Mouse (Mus musculus) neural tube, embryonic 13.5 days (tissue): ENCODE measurements around the gene Hjurp. TPM values are rescaled to one million over a fixed set of nuclear protein-coding genes. Genes with fewer than 3 reads are reported as not detected.
A peak's percentile ranks its signal among the peaks of the same experiment; 100 is the strongest.

Source experiments
- ATAC-seq: fragments of 200-750 bp; cut with Nextera tagmentation; 2 replicates; pipeline ENCODE4 v1.8.0; 2017; ENCODE audit warnings: low read depth, mild to moderate bottlenecking, moderate TSS enrichment, moderate library complexity
- H3K27ac ChIP-seq: fragments of 300-500 bp; sonication (generic); replicated peaks from 2 replicates; pipeline ENCODE4 v1.5.1; 2015; ENCODE audit warnings: moderate library complexity, mild to moderate bottlenecking, inconsistent platforms
- H3K27me3 ChIP-seq: fragments of 300-500 bp; sonication (generic); 2 replicates; pipeline ENCODE4 v1.6.1; 2015; ENCODE audit warnings: mild to moderate bottlenecking, inconsistent platforms
- H3K36me3 ChIP-seq: fragments of 300-500 bp; sonication (generic); 2 replicates; pipeline ENCODE4 v1.6.1; 2015; ENCODE audit warnings: mild to moderate bottlenecking, inconsistent platforms
- H3K4me1 ChIP-seq: fragments of 300-500 bp; sonication (generic); replicated peaks from 2 replicates; pipeline ENCODE4 v1.6.1; 2015; ENCODE audit warnings: inconsistent platforms
- H3K4me2 ChIP-seq: fragments of 300-500 bp; sonication (generic); 2 replicates; pipeline ENCODE4 v1.6.1; 2015; ENCODE audit warnings: inconsistent platforms, mild to moderate bottlenecking, moderate library complexity
- H3K4me3 ChIP-seq: fragments of 300-500 bp; sonication (generic); 2 replicates; pipeline ENCODE4 v1.5.1; 2015; ENCODE audit warnings: mild to moderate bottlenecking, inconsistent platforms
- H3K9ac ChIP-seq: fragments of 300-500 bp; sonication (generic); 2 replicates; pipeline ENCODE4 v1.6.1; 2015; ENCODE audit warnings: moderate library complexity, mild to moderate bottlenecking, inconsistent platforms
- H3K9me3 ChIP-seq: fragments of 300-500 bp; sonication (generic); 2 replicates; pipeline ENCODE4 v1.6.1; 2016; ENCODE audit warnings: inconsistent platforms
- WGBS: fragments of 180-500 bp; shearing (Covaris S2); methylation state at CpG from one replicate; pipeline ENCODE4 v1.1.7; 2015; 5-methylcytosine and 5-hydroxymethylcytosine counted together
- polyA plus RNA-seq: library from polyadenylated mRNA; unstranded; fragments of >200 nt; fragmentation: Nextera tagmentation; extraction: Ambion mirVana; gene quantifications from 2 replicates; pipeline ENCODE4 v1.2.1, GENCODE M21; 2015

The Hjurp gene
- polyA plus RNA-seq, 1 experiment from 2014 or later, result 69.9 TPM

DNA sequence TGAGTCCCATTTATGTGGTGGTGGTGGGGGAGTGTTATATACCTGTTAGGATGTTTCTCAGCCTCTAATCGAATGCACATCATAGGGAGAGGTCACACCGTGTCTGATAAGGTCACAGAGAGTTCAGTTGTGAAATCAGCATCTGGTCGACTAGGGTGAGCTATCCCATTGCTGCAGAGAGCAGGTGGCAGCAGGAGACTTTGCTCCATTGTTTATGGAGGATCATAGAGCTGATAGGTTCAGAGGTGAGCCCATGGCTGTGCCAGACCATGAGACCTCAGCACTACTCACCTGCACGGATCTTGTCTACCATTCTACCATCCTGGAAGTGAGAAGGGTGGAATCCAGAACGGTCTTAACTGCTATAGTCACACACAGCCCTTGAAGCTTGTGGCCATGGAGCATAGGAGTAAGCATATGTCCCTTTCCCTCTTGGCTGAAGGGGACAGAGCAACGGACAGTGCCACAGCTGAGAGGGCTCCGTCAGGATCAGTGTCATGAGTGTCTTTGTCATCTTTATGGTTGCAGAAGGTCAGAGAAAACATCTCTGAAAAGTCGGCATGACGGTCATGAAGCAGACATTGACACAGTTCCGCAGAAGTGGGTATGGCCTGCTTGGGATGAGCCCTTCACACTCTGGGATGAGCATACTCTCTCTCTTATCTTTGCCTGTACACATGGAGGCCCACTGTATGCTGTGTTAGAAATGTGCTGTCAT lies 7.0 kb upstream of the Hjurp start:
- ATAC-seq, result no peak
- Histone ChIP-seq H3K36me3 (no peaks in the 10 kb centered on the region), H3K9ac (no peak overlapping the region), H3K27ac (no peak overlapping the region), H3K4me3 (no peak overlapping the region), H3K4me2 (no peak overlapping the region), H3K4me1 (no peaks in the 10 kb centered on the region), H3K9me3 (peaks cover 68% of the 10 kb centered on the region), H3K27me3 (no peaks in the 10 kb centered on the region)
- 60% methylated on average over 10 of the region's 10 CpGs for WGBS

- WGBS, result 80% methylated on average over 15 of the region's 15 CpGs
- Histone ChIP-seq H3K4me2 (no peak overlapping the region), H3K27ac (no peak overlapping the region), H3K36me3 (no peaks in the 10 kb centered on the region), H3K27me3 (no peaks in the 10 kb centered on the region), H3K9ac (no peak overlapping the region), H3K4me3 (no peak overlapping the region), H3K9me3 (peaks cover 66% of the 10 kb centered on the region), H3K4me1 (no peaks in the 10 kb centered on the region)
- ATAC-seq, result no peak
These were observed 6.2 kb upstream of the Hjurp start for GRCm38 (mm10) chr1:88283376-88284227.

DNA sequence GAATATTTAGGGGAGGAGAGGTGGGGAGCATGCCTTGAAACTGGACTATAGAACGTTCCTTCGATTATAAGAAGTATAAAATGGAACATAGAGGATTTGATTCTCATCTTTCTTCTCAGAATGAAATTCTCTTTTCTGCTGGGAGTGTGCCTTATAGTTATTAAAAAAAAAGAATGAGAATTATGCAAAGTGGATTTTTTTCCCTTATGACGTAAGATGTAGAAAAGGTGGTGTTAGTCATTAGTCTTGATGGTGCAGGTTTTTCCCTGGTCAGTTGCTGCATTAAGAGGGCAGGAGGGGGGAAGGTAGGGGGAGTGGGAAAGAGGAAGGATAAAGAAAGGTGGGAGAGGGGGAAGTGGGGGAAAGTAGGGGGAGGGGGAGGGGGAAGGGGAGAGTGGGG lies 4.9 kb upstream of the Hjurp start:
- H3K4me1 ChIP-seq, result peaks cover 7% of the 10 kb centered on the region; the same call in 1 of the 2 replicates
- peaks cover 53% of the 10 kb centered on the region for H3K9me3 ChIP-seq
- H3K4me3 ChIP-seq, result no peak overlapping the region
- H3K36me3 ChIP-seq, result no peaks in the 10 kb centered on the region
- 58% methylated on average over 3 of the region's 3 CpGs for WGBS
- H3K9ac ChIP-seq, result no peak overlapping the region
- H3K4me2 ChIP-seq, result no peak overlapping the region
- H3K27me3 ChIP-seq, result no peaks in the 10 kb centered on the region
- no peak overlapping the region for H3K27ac ChIP-seq
- no peak for ATAC-seq

GRCm38 (mm10) chr1:88280006-88280690 lies 2.7 kb upstream of the Hjurp start:
- peaks cover 26% of the 10 kb centered on the region for H3K4me1 ChIP-seq
- H3K27ac ChIP-seq, result no peak overlapping the region
- WGBS, result 74% methylated on average over 15 of the region's 15 CpGs
- peaks cover 7% of the 10 kb centered on the region; the same call in 1 of the 2 replicates for H3K36me3 ChIP-seq
- no peak overlapping the region for H3K4me3 ChIP-seq
- peaks cover 32% of the 10 kb centered on the region for H3K9me3 ChIP-seq
- no peak for ATAC-seq
- H3K4me2 ChIP-seq, result no peak overlapping the region
- H3K9ac ChIP-seq, result no peak overlapping the region
- H3K27me3 ChIP-seq, result no peaks in the 10 kb centered on the region

DNA sequence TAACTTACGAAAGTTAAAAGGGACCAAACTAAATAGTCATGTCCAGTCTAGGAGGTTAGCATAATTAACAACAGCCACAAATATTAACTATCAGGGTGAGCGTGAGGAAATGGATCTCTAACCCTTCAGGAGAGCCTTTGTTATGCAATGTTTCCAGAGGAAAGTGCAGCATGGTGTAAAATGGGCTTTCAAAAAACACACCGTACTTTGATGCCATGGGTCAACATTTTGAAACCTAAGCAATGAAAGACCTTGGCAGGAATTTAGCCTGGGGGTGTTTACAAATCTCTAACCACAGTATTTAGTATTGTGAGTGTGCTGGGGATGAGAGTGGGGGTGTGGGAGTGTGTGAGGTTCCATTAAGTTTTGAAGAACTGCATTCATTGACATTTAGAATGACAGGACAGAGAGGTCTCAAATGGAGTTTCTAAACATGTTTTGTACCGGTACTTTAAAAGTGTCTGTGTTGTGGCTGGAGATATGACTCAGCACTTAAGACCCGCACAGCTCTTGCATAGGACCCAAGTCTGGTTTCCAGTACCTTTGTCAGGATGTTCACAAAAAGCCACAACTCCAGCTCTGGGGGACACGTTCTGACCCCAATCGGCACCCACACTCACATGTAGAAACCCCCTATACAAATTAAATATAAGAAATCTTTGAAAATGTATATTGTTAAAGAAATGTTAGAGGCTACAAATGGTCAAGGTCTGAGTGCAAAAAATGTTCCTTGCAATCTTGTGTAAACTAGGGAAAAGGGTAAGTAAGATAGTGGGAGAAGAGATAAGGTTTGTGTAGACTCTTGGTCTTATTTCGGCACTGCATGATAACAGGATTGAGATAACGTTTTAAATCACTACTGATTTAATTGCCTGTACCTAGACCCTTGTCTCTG lies 1.9 kb upstream of the Hjurp start:
- ATAC-seq, result no peak
- Histone ChIP-seq H3K27me3 (no peaks in the 10 kb centered on the region), H3K9ac (no peak overlapping the region), H3K4me3 (no peak overlapping the region), H3K27ac (no peak overlapping the region), H3K4me1 (peaks cover 33% of the 10 kb centered on the region), H3K36me3 (peaks cover 15% of the 10 kb centered on the region), H3K9me3 (peaks cover 24% of the 10 kb centered on the region), H3K4me2 (no peak overlapping the region)
- WGBS, result 71% methylated on average over 9 of the region's 9 CpGs

DNA sequence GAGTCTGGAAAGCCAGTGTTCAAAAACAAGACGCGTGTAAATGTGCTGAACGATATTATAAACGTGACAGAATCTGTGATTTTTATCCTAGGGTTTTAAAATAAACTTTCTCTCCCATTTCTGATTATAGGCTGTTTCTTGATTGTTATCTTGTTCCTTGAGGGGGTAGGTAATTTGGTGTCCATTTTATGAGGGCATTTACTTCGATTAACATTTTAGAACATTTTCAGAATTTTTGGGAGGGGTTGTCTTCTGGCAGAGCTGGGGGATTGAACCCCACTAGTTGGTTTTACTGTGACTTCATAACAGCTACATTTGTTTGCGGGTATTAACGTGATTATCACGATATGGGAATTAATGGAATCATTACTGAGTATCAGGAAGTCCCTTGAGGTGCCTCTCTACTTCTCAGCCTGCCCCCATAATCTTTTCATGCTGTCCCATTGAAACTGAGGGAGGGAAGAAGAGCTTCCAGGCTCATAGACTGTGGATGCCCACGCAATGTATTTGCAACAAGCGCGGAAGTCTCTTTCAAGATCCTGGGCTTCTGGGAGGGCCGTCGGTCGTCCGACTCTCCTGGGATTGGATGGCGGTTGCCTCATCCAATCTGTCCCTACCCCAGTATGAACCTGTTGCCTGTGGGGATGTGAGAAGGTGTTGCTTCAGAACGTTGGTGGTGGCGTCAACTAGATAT lies 532 bp upstream of the Hjurp start:
- peak overlapping the region; percentile 10; the same call in 1 of the 2 replicates for H3K27ac ChIP-seq
- H3K9ac ChIP-seq, result peak overlapping the region; percentile 70
- peaks cover 11% of the 10 kb centered on the region for H3K9me3 ChIP-seq
- WGBS, result 67% methylated on average over 18 of the region's 18 CpGs
- peak overlapping the region; percentile 43 for H3K4me3 ChIP-seq
- no peaks in the 10 kb centered on the region for H3K27me3 ChIP-seq
- H3K4me1 ChIP-seq, result peaks cover 33% of the 10 kb centered on the region
- peak; percentile 17 for ATAC-seq
- peak overlapping the region; percentile 56 for H3K4me2 ChIP-seq
- peaks cover 27% of the 10 kb centered on the region for H3K36me3 ChIP-seq

DNA sequence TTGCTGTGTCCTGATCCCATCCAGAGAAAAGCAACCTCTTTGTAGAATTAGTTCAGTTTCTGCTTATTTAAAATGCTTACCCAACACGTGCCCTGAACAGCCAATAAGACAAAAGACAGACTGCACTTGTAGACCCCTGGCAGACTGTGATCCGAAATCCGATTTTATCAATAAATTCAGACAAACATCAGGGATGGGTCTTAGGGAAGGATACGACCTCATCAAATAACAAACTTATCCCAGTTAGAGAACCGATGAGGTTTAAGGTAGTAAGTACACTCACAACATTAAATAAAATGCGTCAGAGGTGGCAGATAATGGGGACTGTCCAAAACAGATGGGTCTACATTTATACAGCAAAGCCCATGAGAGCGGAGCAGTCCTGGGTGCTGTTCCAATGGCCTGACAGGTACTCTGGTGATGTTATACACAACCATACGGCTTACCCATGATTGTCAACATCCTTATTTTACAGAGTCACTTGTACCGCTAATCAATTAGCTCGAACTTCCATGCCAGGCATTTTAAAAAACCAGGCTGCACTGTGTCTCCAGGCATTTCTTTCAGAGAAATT lies 822 bp downstream of the Hjurp start:
- H3K27me3 ChIP-seq, result no peaks in the 10 kb centered on the region
- peak overlapping the region; percentile 43 for H3K4me3 ChIP-seq
- peak overlapping the region; percentile 64 for H3K27ac ChIP-seq
- H3K36me3 ChIP-seq, result peaks cover 38% of the 10 kb centered on the region
- H3K4me2 ChIP-seq, result peak overlapping the region; percentile 56
- peak overlapping the region; percentile 70 for H3K9ac ChIP-seq
- peaks cover under 1% of the 10 kb centered on the region for H3K9me3 ChIP-seq
- WGBS, result 31% methylated on average over 10 of the region's 10 CpGs
- peaks cover 33% of the 10 kb centered on the region for H3K4me1 ChIP-seq
- peak; percentile 47 for ATAC-seq

- H3K9ac ChIP-seq, result peak overlapping the region; percentile 70
- H3K4me2 ChIP-seq, result peak overlapping the region; percentile 56
- peaks cover 33% of the 10 kb centered on the region for H3K4me1 ChIP-seq
- no peaks in the 10 kb centered on the region for H3K9me3 ChIP-seq
- no peak overlapping the region for H3K27ac ChIP-seq
- peak overlapping the region; percentile 43 for H3K4me3 ChIP-seq
- H3K27me3 ChIP-seq, result no peaks in the 10 kb centered on the region
- 69% methylated on average over 13 of the region's 13 CpGs for whole genome bisulfite sequencing
- H3K36me3 ChIP-seq, result peaks cover 43% of the 10 kb centered on the region
- no peak for ATAC-seq
These were observed 1.5 kb downstream of the Hjurp start for GRCm38 (mm10) chr1:88275698-88276523.

DNA sequence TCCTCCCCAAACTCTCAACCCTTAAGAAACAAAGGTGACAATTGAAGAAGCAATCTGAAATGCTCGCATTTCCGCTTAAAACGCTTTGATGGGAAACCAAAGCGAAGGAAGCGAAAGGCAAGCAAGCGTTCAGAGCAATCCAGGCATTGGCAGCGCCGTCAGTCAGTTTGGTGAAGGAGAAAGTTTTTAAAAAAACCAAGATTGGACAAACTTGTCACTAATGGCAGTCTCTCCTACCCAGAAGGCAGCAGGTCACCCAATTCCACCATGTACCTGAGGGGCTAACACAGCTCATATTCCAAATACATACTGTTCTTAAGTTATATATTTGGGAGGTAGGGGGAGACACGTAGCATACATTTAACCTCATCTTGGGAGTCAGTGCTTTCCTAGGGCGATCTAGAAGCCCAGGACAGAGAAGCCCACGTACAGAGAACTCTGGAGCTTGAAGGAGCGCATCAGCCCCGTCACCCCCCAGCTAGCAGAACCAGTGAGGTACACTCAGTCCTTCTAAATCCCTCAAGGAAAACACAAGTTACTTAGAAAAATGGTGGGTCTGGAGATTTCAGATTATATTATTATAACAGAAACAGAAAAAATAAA lies 2.3 kb downstream of the Hjurp start:
- Histone ChIP-seq H3K27ac (no peak overlapping the region), H3K4me3 (no peak overlapping the region), H3K27me3 (no peaks in the 10 kb centered on the region), H3K9ac (peak overlapping the region; percentile 70), H3K4me2 (no peak overlapping the region; the same call in 1 of the 2 replicates), H3K9me3 (no peaks in the 10 kb centered on the region), H3K4me1 (peaks cover 33% of the 10 kb centered on the region), H3K36me3 (peaks cover 43% of the 10 kb centered on the region)
- no peak for ATAC-seq
- WGBS, result 72% methylated on average over 13 of the region's 13 CpGs
